Mouse (Mus musculus) CD4-positive, CD25-positive, alpha-beta regulatory T cell, adult 2 months (primary cell): ENCODE results near the gene Xrra1.
A peak's percentile ranks its signal among the peaks of the same experiment; 100 is the strongest.
"Not testable (repeated sequence)": the region's sequence is repeated elsewhere in the genome, so short reads cannot be mapped to it uniquely, and the experiment has no call there.

Source experiments
- DNase-seq: peaks from one replicate; pipeline ENCODE4 v3.0.0-alpha.2; 2012; ENCODE audit warnings: low read depth, low spot score

Gene Xrra1

GRCm38 (mm10) chr7:99894478-99894877 lies 35.6 kb downstream of the Xrra1 start:
- DNase-seq, result no peak

DNA sequence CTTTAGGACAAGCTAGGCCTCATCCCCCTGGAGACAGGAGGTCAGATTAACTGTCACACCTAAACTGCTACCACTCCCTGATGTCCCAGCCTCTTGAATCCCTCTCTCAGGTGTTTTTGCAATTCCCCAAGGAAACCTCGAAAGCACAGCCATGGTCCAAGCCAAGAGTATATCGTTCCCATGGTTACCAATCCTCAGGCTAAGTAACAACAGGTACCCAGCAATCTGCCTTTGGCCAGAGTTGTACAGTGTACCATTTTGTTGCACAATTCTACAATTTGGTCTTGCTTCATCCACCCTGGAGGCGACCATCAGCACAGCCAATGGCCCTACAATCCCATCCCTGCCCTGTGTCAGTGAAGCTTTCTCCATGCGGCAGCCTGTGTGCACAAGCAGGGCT lies 38.0 kb downstream of the Xrra1 start:
- DNase-seq, result no peak

DNA sequence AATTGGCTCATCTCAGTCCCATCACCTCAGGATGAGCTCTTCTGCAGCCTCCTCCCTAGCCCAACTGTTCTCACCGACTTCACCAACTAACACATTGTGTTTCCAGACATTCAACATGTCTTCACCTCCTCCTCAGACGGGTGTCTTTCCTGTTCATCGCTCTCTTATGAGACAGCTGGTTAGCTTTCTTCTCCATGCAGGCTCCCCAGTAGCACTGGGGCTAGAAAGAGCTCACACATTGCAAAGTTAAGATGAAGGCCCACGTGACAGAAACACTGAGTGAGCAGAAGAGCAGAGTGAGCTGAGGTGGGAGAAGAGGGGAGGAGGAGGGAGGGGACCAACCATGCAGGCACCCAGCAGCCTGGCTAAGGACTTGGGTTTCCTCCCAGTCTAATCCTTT lies 43.3 kb downstream of the Xrra1 start:
- no peak for DNase-seq

GRCm38 (mm10) chr7:99902918-99903665 lies 44.2 kb downstream of the Xrra1 start:
- no peak for DNase-seq

DNA sequence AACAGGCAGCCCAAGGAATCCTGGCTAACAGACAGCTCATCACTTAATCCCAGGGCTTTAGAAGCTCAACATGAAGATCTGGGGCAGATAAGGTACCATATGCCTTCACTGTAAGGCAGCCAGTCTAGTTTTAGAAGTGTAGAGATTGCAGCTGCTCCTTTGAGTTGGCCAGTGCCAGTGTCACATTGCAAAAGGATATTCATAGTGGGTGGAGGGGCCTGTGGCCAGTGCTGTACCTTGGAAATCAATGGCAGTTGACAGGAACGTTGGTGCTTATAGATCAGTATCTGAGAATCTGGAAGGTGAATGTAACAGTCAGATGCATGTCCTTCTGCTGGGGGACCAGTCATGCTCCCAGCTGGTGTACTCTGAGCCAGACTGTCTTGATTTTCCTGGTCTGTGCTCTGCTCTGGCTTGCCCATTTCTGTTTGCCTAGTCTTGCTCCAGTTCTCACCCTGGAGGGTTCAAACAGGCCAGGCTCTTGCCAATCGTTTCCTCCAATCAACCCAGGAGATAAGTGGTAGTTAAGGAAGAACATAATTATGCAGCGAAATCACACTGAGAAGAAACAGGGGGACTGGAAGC lies 45.6 kb downstream of the Xrra1 start:
- DNase-seq, result no peak

- DNase-seq, result no peak
These were observed 47.4 kb downstream of the Xrra1 start for GRCm38 (mm10) chr7:99906346-99906745.

DNA sequence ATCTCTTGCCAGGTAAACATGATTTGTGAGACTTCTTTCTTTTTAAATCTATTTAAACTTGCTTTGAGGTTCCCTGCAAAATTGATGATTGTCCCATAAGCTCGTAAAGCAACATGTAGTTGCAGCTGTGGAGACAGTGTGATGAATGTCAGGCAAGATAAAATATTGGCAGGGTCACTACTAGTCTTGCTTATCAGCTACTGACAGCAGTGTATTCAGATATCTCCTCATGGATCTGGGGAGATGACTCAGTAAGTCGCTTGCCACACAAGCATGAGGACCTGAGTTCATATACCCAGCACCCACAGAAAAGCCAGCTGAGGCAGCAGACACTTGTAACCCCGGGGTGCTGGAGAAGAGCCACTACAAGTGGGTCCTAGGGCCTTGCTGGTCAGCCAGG lies 48.5 kb downstream of the Xrra1 start:
- DNase-seq, result no peak

DNA sequence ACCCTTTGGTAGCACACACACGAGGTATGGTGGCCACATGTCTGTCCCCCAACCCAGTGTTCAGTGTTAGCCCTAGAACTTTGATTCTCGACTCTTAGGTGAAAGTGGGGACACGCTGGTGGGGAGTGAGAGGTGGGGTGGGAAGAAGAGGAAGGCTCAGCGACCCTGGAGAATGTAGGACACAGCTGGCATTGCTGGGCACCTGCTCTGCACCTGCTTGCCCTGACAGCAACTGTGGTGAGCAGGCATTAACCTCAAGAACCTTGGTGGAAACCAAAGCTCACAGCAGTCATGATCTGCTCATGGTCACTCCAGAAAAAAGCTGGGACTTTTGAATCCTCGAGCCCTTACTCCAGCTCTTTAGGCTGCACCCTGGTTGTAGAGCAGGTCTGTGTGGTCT lies 52.1 kb downstream of the Xrra1 start:
- DNase-seq, result no peak

- DNase-seq, result no peak
These were observed 55.4 kb downstream of the Xrra1 start for GRCm38 (mm10) chr7:99914316-99914715.

DNA sequence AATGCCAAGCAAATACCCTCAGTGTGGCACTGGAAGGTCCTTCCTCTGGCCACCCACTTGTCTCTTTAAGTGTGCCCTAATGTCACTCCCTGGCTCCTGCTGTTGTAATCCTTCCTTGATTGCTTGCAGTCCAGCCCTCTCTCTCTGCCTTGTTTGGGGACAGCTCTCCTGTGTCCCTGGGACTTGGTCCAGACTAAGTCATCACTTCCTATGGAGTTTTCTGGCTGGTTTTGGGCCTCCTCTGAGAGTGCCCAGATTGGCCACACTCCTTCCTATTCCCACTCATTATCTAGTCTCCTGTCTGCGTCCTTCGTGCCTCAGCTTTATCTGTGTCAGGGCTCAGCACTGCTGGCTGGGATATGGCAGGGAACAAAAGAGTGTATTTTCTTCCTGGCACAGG lies 56.6 kb downstream of the Xrra1 start:
- no peak for DNase-seq

DNA sequence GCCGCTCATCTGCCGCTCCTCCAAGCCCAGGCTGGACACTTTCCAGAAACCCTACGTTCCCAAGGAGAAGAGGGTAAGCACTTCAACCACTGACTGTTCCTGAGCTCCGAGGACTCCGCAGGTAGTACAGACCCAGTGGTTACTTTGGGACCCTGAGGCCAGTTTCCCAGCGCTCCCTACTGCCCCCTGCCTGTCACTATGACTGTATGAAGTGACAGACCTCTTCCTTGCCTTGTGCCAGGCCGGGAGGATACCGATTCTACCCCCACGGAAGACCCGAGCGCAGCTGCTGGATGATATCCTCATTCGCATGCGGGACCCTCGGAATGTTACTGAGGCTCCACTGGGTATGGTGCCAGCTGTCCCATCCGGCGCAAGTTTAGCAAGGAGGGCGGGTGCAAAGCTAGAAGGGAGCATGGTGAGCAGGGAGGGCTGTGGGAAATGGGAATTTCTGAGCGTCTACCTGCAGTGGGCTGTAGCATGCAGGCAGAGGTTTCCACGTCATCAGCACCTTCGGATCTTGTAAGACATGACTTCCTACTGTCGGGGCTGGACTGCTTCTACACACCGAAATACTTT lies 57.9 kb downstream of the Xrra1 start:
- peak; percentile 60 for DNase-seq

GRCm38 (mm10) chr7:99917320-99917844 lies 58.5 kb downstream of the Xrra1 start:
- DNase-seq, result peak; percentile 11

DNA sequence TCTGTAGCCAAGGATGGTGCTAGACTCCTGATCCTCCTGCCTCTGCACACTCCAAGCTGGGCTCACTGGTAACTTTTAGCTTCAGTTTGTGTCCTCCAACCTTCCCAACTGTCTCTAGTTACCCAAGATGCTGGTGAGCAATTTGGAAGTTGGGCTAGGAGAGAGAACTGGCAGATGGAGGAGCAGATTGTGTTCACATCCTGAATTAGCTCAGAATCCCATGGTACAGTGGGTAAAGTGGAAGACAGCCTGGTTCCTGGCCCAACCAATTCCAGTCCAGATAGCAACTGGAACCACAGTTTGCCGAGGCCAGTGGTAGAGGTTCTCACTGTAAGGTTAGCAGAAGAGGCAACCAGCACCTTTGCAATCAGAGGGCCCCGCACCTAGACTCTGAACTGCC lies 60.2 kb downstream of the Xrra1 start:
- no peak for DNase-seq

GRCm38 (mm10) chr7:99919971-99920370 lies 61.1 kb downstream of the Xrra1 start:
- DNase-seq, result no peak

- DNase-seq, result no peak
These were observed 61.5 kb downstream of the Xrra1 start for GRCm38 (mm10) chr7:99920416-99920815.

GRCm38 (mm10) chr7:99926916-99927714 lies 68.2 kb downstream of the Xrra1 start:
- peak; percentile 71 for DNase-seq

- peak; percentile 40 for DNase-seq
These were observed 76.8 kb downstream of the Xrra1 start for GRCm38 (mm10) chr7:99935758-99936157.

GRCm38 (mm10) chr7:99940669-99941068 lies 81.8 kb downstream of the Xrra1 start:
- DNase-seq, result no peak

DNA sequence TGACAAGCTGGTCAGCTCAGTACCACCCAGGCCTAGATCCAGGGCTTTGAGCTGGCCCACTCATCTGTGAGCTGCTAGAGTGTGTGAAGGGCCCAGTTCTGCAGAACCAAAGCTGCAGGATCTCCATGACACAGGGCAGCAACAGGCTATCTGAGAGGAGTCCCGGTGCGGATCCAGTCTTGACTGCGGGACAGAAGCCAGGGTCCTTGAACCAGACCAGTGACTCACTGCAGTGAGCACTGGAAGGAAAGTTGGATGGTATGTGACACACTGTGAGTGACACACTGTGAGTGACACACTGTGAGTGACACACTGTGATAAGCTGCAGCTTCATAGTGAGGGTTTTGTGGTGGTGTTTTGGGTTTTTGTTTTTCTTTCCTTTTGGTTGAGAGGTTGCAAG lies 85.6 kb downstream of the Xrra1 start:
- DNase-seq, result no peak

- not testable (repeated sequence) for DNase-seq
These were observed 86.1 kb downstream of the Xrra1 start for GRCm38 (mm10) chr7:99945012-99945411.

GRCm38 (mm10) chr7:99945939-99946338 lies 87.0 kb downstream of the Xrra1 start:
- no peak for DNase-seq

DNA sequence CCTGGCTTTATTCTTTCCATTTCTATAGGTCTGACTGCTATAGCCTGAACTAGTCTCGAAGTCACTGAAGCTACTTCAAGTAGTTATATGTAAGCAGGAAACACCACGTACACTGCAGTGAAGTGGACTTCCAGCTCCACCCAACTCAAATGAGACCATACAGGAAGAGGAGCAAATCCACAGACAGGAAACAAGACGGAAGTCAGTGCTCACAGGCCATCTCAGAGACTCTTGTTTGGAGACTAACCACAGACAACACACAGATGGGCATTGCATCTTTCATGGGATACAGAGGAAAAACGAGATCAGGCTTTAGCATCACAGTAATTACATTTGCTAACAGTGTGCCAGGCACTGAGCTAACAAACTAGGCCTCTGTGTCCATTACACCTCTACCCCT lies 87.4 kb downstream of the Xrra1 start:
- peak; percentile 38 for DNase-seq
